Mouse (Mus musculus) midbrain, embryonic 11.5 days (tissue): Measurements from ENCODE around the gene Plekha1. TPM values are rescaled to one million over a fixed set of nuclear protein-coding genes. Genes with fewer than 3 reads are reported as not detected.

Source experiments
- ATAC-seq: fragments of 200-750 bp; cut with Nextera tagmentation; 2 replicates; pipeline ENCODE4 v1.8.0; 2017; ENCODE audit warnings: moderate TSS enrichment, moderate library complexity; ENCODE audit not compliant: low FRiP score
- DNase-seq: peaks from one replicate; pipeline ENCODE4 v3.0.0; 2015; ENCODE audit warnings: low spot score; ENCODE audit errors: missing footprints
- H3K27ac ChIP-seq: fragments of 300-500 bp; sonication (generic); 2 replicates; pipeline ENCODE4 v1.5.1; 2014; ENCODE audit warnings: low read depth, low read length
- H3K27me3 ChIP-seq: fragments of 300-500 bp; sonication (generic); 2 replicates; pipeline ENCODE4 v1.6.1; 2014; ENCODE audit warnings: mild to moderate bottlenecking, low read length, moderate library complexity, mixed read lengths; ENCODE audit not compliant: control insufficient read depth, insufficient read depth
- H3K36me3 ChIP-seq: fragments of 300-500 bp; sonication (generic); 2 replicates; pipeline ENCODE4 v1.6.1; 2014; ENCODE audit warnings: mild to moderate bottlenecking, low read length, moderate library complexity, mixed read lengths; ENCODE audit not compliant: control insufficient read depth, insufficient read depth
- H3K4me1 ChIP-seq: fragments of 300-500 bp; sonication (generic); 2 replicates; pipeline ENCODE4 v1.6.1; 2014; ENCODE audit warnings: low read length; ENCODE audit not compliant: control insufficient read depth, insufficient read depth
- H3K4me2 ChIP-seq: fragments of 300-500 bp; sonication (generic); 2 replicates; pipeline ENCODE4 v1.6.1; 2014; ENCODE audit warnings: mild to moderate bottlenecking, moderate library complexity
- H3K4me3 ChIP-seq: fragments of 300-500 bp; sonication (generic); 2 replicates; pipeline ENCODE4 v1.5.1; 2014; ENCODE audit warnings: low read depth, low read length
- H3K9ac ChIP-seq: fragments of 300-500 bp; sonication (generic); 2 replicates; pipeline ENCODE4 v1.6.1; 2014; ENCODE audit warnings: low read length
- H3K9me3 ChIP-seq: fragments of 300-500 bp; sonication (generic); 2 replicates; pipeline ENCODE4 v1.6.1; 2016; ENCODE audit warnings: low read length; ENCODE audit not compliant: control insufficient read depth
- WGBS: fragments of 180-500 bp; shearing (Covaris S2); extraction: QIAGEN DNeasy Blood & Tissue Kit; methylation state at CpG from one replicate; pipeline ENCODE4 v1.1.7; 2014; 5-methylcytosine and 5-hydroxymethylcytosine counted together
- polyA plus RNA-seq: library from polyadenylated mRNA; unstranded; fragments of >200 nt; fragmentation: Nextera tagmentation; extraction: Ambion mirVana; gene quantifications from 2 replicates; pipeline ENCODE4 v1.2.1, GENCODE M21; 2014

The Plekha1 gene
- polyA plus RNA-seq, 1 experiment from 2014 or later: 37.6 TPM

- 64% methylated on average over 4 of the region's 4 CpGs for WGBS
- Histone ChIP-seq H3K9me3 (no peaks in the 10 kb centered on the region), H3K4me2 (no peak overlapping the region), H3K36me3 (no peaks in the 10 kb centered on the region), H3K4me1 (peaks cover 7% of the 10 kb centered on the region; the same call in 1 of the 2 replicates), H3K27me3 (peaks cover 50% of the 10 kb centered on the region), H3K27ac (no peak overlapping the region), H3K9ac (no peak overlapping the region), H3K4me3 (no peak overlapping the region)
- ATAC-seq (no peak), DNase-seq (peak; percentile 73)
These were observed 72.4 kb downstream of the Plekha1 start for GRCm38 (mm10) chr7:130938005-130938404.

- H3K27me3 ChIP-seq: peaks cover 44% of the 10 kb centered on the region
- no peak overlapping the region for H3K4me2 ChIP-seq
- DNase-seq (peak; percentile 78), ATAC-seq (no peak)
- no peaks in the 10 kb centered on the region for H3K9me3 ChIP-seq
- WGBS: 83% methylated on average over 8 of the region's 8 CpGs
- H3K36me3 ChIP-seq: no peaks in the 10 kb centered on the region
- no peak overlapping the region for H3K4me3 ChIP-seq
- H3K9ac ChIP-seq: no peak overlapping the region
- H3K4me1 ChIP-seq: peaks cover 7% of the 10 kb centered on the region; the same call in 1 of the 2 replicates
- H3K27ac ChIP-seq: no peak overlapping the region
These were observed 73.3 kb downstream of the Plekha1 start for GRCm38 (mm10) chr7:130938896-130939295.

GRCm38 (mm10) chr7:130940733-130941132 lies 75.2 kb downstream of the Plekha1 start:
- DNase-seq (no peak), ATAC-seq (no peak)
- Histone ChIP-seq H3K36me3 (no peaks in the 10 kb centered on the region), H3K9me3 (no peaks in the 10 kb centered on the region), H3K4me2 (no peak overlapping the region), H3K4me3 (no peak overlapping the region), H3K27me3 (peaks cover 28% of the 10 kb centered on the region), H3K9ac (no peak overlapping the region), H3K27ac (no peak overlapping the region), H3K4me1 (peaks cover 5% of the 10 kb centered on the region; the same call in 1 of the 2 replicates)
- WGBS: 85% methylated on average over 8 of the region's 8 CpGs

- Histone ChIP-seq H3K27ac (no peak overlapping the region), H3K4me2 (no peak overlapping the region), H3K27me3 (peaks cover 2% of the 10 kb centered on the region), H3K9ac (no peak overlapping the region), H3K4me3 (no peak overlapping the region), H3K9me3 (no peaks in the 10 kb centered on the region), H3K36me3 (no peaks in the 10 kb centered on the region), H3K4me1 (no peaks in the 10 kb centered on the region)
- ATAC-seq: no peak
- 86% methylated on average over 9 of the region's 9 CpGs for WGBS
- no peak for DNase-seq
These were observed 77.8 kb downstream of the Plekha1 start for GRCm38 (mm10) chr7:130943280-130943895.

GRCm38 (mm10) chr7:130944766-130945475 lies 79.4 kb downstream of the Plekha1 start:
- no peaks in the 10 kb centered on the region; the same call in 1 of the 2 replicates for H3K27me3 ChIP-seq
- WGBS: 89% methylated on average over 11 of the region's 11 CpGs
- no peak for DNase-seq
- H3K4me2 ChIP-seq: no peak overlapping the region
- no peak overlapping the region for H3K9ac ChIP-seq
- H3K36me3 ChIP-seq: no peaks in the 10 kb centered on the region
- no peak overlapping the region for H3K4me3 ChIP-seq
- H3K27ac ChIP-seq: no peak overlapping the region
- no peaks in the 10 kb centered on the region for H3K4me1 ChIP-seq
- ATAC-seq: no peak
- H3K9me3 ChIP-seq: no peaks in the 10 kb centered on the region

- Histone ChIP-seq H3K9me3 (no peaks in the 10 kb centered on the region), H3K9ac (no peak overlapping the region), H3K27me3 (no peaks in the 10 kb centered on the region), H3K36me3 (no peaks in the 10 kb centered on the region), H3K27ac (no peak overlapping the region), H3K4me3 (no peak overlapping the region), H3K4me2 (no peak overlapping the region), H3K4me1 (no peaks in the 10 kb centered on the region)
- WGBS: 88% methylated on average over 3 of the region's 3 CpGs
- ATAC-seq (no peak), DNase-seq (no peak)
These were observed 80.2 kb downstream of the Plekha1 start for GRCm38 (mm10) chr7:130945730-130946129.

GRCm38 (mm10) chr7:130946303-130946702 lies 80.7 kb downstream of the Plekha1 start:
- Histone ChIP-seq H3K27me3 (no peaks in the 10 kb centered on the region), H3K9me3 (no peaks in the 10 kb centered on the region), H3K36me3 (no peaks in the 10 kb centered on the region), H3K4me1 (no peaks in the 10 kb centered on the region), H3K4me2 (no peak overlapping the region), H3K27ac (no peak overlapping the region), H3K9ac (no peak overlapping the region), H3K4me3 (no peak overlapping the region)
- ATAC-seq: no peak
- 89% methylated on average over 12 of the region's 12 CpGs for WGBS
- no peak for DNase-seq

- Histone ChIP-seq H3K9ac (no peak overlapping the region), H3K4me3 (no peak overlapping the region), H3K36me3 (no peaks in the 10 kb centered on the region), H3K4me1 (no peaks in the 10 kb centered on the region), H3K27ac (no peak overlapping the region), H3K9me3 (no peaks in the 10 kb centered on the region), H3K4me2 (no peak overlapping the region), H3K27me3 (no peaks in the 10 kb centered on the region)
- ATAC-seq: no peak
- DNase-seq: no peak
- WGBS: 72% methylated on average over 5 of the region's 5 CpGs
These were observed 83.1 kb downstream of the Plekha1 start for GRCm38 (mm10) chr7:130948563-130949208.

GRCm38 (mm10) chr7:130949331-130949751 lies 83.8 kb downstream of the Plekha1 start:
- WGBS: 62% methylated on average over 8 of the region's 8 CpGs
- H3K27me3 ChIP-seq: no peaks in the 10 kb centered on the region
- H3K36me3 ChIP-seq: no peaks in the 10 kb centered on the region
- H3K4me2 ChIP-seq: no peak overlapping the region
- no peaks in the 10 kb centered on the region for H3K9me3 ChIP-seq
- H3K4me3 ChIP-seq: no peak overlapping the region
- no peak overlapping the region for H3K27ac ChIP-seq
- no peak overlapping the region for H3K9ac ChIP-seq
- DNase-seq: no peak
- ATAC-seq: no peak
- no peaks in the 10 kb centered on the region for H3K4me1 ChIP-seq
